Mouse (Mus musculus) CH12.LX (cell line): ENCODE data around the gene Gm16253.

Experiments
- E2F4 ChIP-seq: IDR thresholded peaks from 2 replicates; pipeline ENCODE4 v1.6.1; 2011; ENCODE audit warnings: low read depth, low read length, improper control_type of control experiment; ENCODE audit not compliant: insufficient replicate concordance
- POLR2A ChIP-seq: IDR thresholded peaks from 2 replicates; pipeline ENCODE4 v1.6.1; 2011; ENCODE audit warnings: low read depth, mild to moderate bottlenecking, improper control_type of control experiment, low read length

- no peak for TF ChIP-seq E2F4
- TF ChIP-seq POLR2A: peak; percentile 63
Measured at GRCm38 (mm10) chr3:96600639-96601250, 24.0 kb downstream of the Gm16253 start, which contains the start of gene Lix1l.
